Mouse (Mus musculus): ENCODE data around the gene Crk.

GRCm38 (mm10) chr11:75654471-75655390, 24.3 kb upstream of the Crk start:
- TF ChIP-seq CTCF (IDR thresholded peaks at IDR 0.05; ENCODE audit: low read depth, low read length) (no peak), TAL1 (conservative IDR thresholded peaks at IDR 0.05; ENCODE audit: low read depth, low read length) (no peak), GATA1 (IDR thresholded peaks at IDR 0.05; ENCODE audit: borderline replicate concordance, low read length) (no peak), POLR2AphosphoS5 (IDR thresholded peaks at IDR 0.05; ENCODE audit: insufficient replicate concordance, low read depth, low read length) (no peak)

Data from G1E (cell line).